Mouse (Mus musculus) cortical plate, adult 2 months (tissue): ENCODE results near the gene Sesn1. TPM values are rescaled to one million over a fixed set of nuclear protein-coding genes. Genes with fewer than 3 reads are reported as not detected.
"Not testable (repeated sequence)": the region's sequence is repeated elsewhere in the genome, so short reads cannot be mapped to it uniquely, and the experiment has no call there.

Experiments used
- H3K27ac ChIP-seq: fragments of 200-500 bp; 2 replicates; pipeline ENCODE4 v1.5.1; 2012; ENCODE audit warnings: low read length, control low read depth, inconsistent platforms; ENCODE audit not compliant: insufficient read depth
- H3K4me1 ChIP-seq: fragments of 200-500 bp; 2 replicates; pipeline ENCODE4 v1.6.1; 2011; ENCODE audit warnings: low read length; ENCODE audit not compliant: control insufficient read depth, insufficient read depth
- H3K4me3 ChIP-seq: fragments of 200-500 bp; 2 replicates; pipeline ENCODE4 v1.5.1; 2011; ENCODE audit warnings: mild to moderate bottlenecking, low read length, control low read depth; ENCODE audit not compliant: insufficient read depth
- CTCF ChIP-seq: fragments of 200-500 bp; IDR thresholded peaks from 2 replicates; pipeline ENCODE4 v1.5.1; 2011; ENCODE audit warnings: mild to moderate bottlenecking, control low read depth, low read length; ENCODE audit not compliant: insufficient read depth; ENCODE audit errors: extremely low read depth
- POLR2A ChIP-seq: fragments of 200-500 bp; IDR thresholded peaks from 2 replicates; pipeline ENCODE4 v1.6.1; 2011; ENCODE audit warnings: mild to moderate bottlenecking, low read length, control low read depth; ENCODE audit not compliant: insufficient read depth; ENCODE audit errors: extremely low read depth
- polyA plus RNA-seq: library from polyadenylated mRNA; depleted of rRNA; stranded (reverse); fragments of >200 nt; gene quantifications from 2 replicates; pipeline ENCODE4 v1.2.3, GENCODE M21; 2012

The Sesn1 gene
- polyA plus RNA-seq, 1 experiment: 51.0 TPM

DNA sequence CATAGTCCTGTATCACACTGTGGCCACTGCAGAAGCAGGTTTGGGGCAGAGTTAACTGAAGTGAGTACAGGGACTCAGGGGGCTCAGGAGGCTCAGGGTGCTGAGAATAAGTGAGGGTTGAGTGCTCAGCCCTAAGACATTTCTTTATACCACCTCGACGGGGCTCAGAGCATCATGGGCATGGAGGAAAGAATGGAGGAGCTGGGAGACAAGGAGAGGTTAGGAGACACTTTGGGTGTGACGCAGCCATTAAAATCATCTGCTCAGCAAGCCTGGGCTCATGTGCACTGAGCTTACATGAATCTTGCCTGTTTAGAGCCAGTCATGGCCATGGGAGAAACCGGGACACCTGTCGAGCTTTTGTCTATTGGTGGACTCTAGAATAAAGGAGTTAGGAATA is 10.7 kb downstream of the Sesn1 start:
- Histone ChIP-seq H3K27ac (no peak overlapping the region), H3K4me1 (peaks cover 1% of the 10 kb centered on the region; the same call in 1 of the 2 replicates), H3K4me3 (no peak overlapping the region)
- TF ChIP-seq POLR2A (no peak), CTCF (no peak)

DNA sequence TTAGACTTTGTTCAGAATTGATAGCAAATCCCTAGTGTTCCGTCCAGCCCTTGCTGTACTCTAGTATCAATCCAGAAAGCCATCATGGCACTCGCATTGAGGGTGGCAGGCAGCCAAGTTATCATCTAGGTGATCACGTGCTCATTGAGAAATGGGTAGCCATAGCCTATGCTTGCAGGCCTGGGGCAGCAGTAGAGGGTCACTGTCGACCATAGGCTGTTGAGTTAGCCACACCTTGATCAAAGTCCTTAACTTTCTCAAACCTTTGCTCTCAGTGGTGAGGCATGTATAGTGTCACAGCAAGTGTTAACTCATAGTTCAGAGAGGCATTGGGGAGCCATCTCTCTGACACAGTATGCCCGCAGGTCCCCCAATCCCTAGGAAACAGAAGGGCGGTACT is 11.4 kb downstream of the Sesn1 start:
- TF ChIP-seq POLR2A (no peak), CTCF (no peak)
- Histone ChIP-seq H3K4me1 (peaks cover 1% of the 10 kb centered on the region; the same call in 1 of the 2 replicates), H3K27ac (no peak overlapping the region), H3K4me3 (no peak overlapping the region)

DNA sequence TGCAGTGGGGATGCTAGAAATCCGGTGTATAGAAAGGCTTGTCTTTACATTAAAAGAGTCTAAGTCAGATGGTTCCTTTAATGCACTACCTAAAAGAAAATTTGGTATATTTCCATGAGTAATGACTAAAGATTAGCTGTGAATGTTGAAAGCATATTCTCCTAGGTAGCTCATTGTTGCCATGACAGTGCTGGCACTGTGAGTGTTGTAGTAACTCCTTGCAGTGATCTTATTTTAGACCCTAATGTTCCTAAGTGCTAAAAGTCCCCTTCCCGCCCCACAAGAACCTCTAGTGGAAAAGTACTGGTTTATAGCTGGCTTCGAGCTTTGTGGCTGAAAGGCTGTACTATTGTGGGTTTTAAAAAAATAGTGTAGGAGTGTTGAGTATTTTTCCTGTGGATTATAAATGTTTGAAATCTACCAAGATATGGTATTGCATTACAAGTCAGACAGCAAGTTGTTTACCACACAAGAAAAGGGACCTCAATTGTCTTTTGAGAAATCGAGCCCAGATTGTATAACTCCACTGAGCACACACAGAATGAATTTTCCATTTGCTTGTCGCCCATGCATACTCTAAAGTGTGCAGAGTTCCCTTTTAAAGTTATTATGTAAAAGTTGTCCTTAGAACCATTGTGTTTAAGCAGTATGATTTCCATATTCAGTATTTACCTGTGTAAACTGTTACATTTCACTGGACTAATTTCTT is 13.0 kb downstream of the Sesn1 start:
- Histone ChIP-seq H3K27ac (peak overlapping the region; percentile 70), H3K4me3 (no peak overlapping the region), H3K4me1 (peaks cover 1% of the 10 kb centered on the region; the same call in 1 of the 2 replicates)
- TF ChIP-seq POLR2A (no peak), CTCF (no peak)

GRCm38 (mm10) chr10:41823282-41823675 is 13.5 kb downstream of the Sesn1 start:
- H3K4me3 ChIP-seq, H3K4me1 ChIP-seq, H3K27ac ChIP-seq: not testable (repeated sequence)

DNA sequence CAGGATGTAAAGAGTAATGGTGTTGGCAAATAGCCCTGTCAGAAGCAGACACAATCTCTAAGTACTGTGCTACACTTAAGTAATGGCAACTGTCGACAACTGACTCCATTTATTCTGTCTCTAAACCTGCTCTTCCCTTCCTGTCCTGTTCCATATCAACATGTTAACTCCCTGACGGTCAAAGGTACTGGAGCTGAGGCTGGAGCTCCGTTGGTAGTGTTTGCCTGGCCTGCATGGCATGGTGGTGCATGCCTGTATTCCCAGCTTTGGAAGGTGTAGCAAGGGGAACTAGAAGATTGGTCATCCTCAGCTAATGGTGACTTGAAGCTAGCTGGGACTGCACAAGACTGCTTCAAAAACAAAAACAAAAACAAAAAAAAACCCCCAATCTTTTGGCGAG is 14.2 kb downstream of the Sesn1 start:
- no peak for TF ChIP-seq POLR2A
- Histone ChIP-seq H3K4me3 (no peak overlapping the region), H3K4me1 (0 out of 2 replicates have a peak, but pooled peaks cover 3% of the 10 kb centered on the region), H3K27ac (no peak overlapping the region)

- Histone ChIP-seq H3K4me3 (no peak overlapping the region), H3K4me1 (0 out of 2 replicates have a peak, but pooled peaks cover 1% of the 10 kb centered on the region), H3K27ac (no peak overlapping the region)
- TF ChIP-seq CTCF (no peak), POLR2A (no peak)
Observed at GRCm38 (mm10) chr10:41825041-41825440, 15.3 kb downstream of the Sesn1 start.

DNA sequence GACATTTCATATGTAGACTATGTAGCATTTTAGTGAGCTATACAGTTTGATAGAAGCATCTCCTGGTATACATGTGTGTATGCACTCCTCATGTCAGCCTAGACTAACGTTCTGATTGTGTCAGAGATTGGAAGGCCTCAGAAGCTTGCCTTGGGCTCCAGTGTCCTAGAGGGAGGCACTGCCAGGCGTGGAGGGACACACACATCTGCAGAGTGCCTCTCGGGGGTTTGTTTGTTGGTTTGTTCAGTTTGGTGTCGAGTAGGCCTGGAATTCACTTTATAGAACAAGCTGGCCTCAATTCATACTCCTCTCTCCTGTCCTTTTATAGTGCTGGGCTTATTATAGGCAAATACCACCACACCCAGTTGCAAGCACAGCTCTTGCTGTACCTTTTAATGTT is 16.3 kb downstream of the Sesn1 start:
- H3K27ac ChIP-seq: no peak overlapping the region
- H3K4me3 ChIP-seq: no peak overlapping the region
- no peak for TF ChIP-seq CTCF
- TF ChIP-seq POLR2A: no peak
- H3K4me1 ChIP-seq: 0 out of 2 replicates have a peak, but pooled peaks cover 1% of the 10 kb centered on the region

GRCm38 (mm10) chr10:41826526-41827116 is 16.9 kb downstream of the Sesn1 start:
- Histone ChIP-seq H3K27ac (no peak overlapping the region), H3K4me3 (no peak overlapping the region), H3K4me1 (0 out of 2 replicates have a peak, but pooled peaks cover 1% of the 10 kb centered on the region)
- TF ChIP-seq POLR2A (no peak), CTCF (no peak)

DNA sequence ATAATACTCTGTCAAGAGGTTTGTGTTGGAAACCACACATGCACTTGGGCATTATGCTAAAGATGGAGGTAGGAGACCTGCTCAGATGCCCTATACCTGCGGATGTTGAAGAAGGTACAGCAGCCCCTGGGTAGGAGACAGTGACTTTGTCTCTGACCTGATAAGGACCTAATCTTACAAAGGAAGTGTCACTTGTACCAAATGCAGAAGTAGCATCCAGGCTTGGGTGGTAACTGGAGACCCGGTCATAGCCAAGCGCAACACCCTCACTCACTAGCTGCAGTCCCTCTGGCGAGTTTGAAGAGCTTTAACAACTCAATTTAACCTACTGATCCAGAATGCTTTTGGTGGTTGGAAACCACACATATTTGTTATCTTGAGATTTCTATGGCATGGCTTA is 18.0 kb downstream of the Sesn1 start:
- no peak for TF ChIP-seq POLR2A
- TF ChIP-seq CTCF: no peak
- H3K4me1 ChIP-seq: 0 out of 2 replicates have a peak, but pooled peaks cover 1% of the 10 kb centered on the region

DNA sequence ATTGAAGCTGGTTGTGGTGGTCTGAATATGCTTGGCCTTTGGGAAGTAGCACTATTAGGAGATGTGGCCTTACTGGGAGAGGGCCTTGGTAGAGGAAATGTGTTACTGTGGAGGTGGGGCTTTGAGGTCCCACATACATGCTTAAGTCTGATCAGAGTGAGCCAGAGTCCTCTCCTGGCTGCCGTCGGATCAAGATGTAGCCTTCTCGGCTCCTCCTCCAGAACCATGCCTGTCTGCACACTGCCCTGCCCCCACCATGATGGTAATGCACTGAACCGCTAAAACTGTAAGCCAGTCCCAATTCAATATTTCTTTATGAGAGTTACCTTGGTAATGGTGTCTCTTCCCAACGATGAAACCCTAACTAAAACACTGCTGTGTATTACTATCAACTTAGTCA is 19.5 kb downstream of the Sesn1 start:
- TF ChIP-seq CTCF (no peak), POLR2A (no peak)
- Histone ChIP-seq H3K27ac (no peak overlapping the region), H3K4me3 (no peak overlapping the region), H3K4me1 (0 out of 2 replicates have a peak, but pooled peaks cover 1% of the 10 kb centered on the region)

More for the DNA sequence above, 18.0 kb downstream of the Sesn1 start:
- no peak overlapping the region for H3K4me3 ChIP-seq
- H3K27ac ChIP-seq: no peak overlapping the region

DNA sequence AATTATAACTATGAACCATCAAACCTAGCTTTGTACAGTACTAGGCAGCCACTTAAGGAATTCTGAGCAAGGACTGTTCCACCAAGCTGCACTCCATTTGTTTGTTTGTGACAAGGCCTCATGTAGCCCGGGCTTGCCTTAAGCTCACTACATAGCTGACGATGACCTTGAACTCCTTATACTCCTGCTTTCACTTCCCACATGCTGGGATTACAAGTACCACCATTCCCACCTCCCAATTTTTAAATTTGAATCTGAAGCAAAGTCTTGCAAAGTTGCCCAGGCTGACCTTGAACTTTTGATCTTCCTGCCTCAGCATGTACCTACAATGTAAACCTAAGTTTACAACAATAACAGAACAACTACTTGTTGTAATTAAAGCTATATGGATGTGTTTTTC is 20.2 kb downstream of the Sesn1 start:
- Histone ChIP-seq H3K4me3 (no peak overlapping the region), H3K27ac (no peak overlapping the region), H3K4me1 (0 out of 2 replicates have a peak, but pooled peaks cover 1% of the 10 kb centered on the region)
- TF ChIP-seq POLR2A: no peak
- no peak for TF ChIP-seq CTCF
